Mouse (Mus musculus) heart, postnatal 0 days (tissue): ENCODE results near the gene Arhgap32.

Experiments
- CTCF ChIP-seq: IDR thresholded peaks from 2 replicates; pipeline ENCODE4 v1.5.1; 2016; ENCODE audit warnings: antibody characterized with exemption, control low read depth, low read depth
- EP300 ChIP-seq: IDR thresholded peaks from 2 replicates; pipeline ENCODE4 v1.6.1; 2016; ENCODE audit warnings: antibody characterized with exemption, low read depth

GRCm38 (mm10) chr9:32176612-32177011 is 60.7 kb downstream of the Arhgap32 start:
- no peak for TF ChIP-seq CTCF
- no peak for TF ChIP-seq EP300
